Mouse (Mus musculus) bone marrow, adult 2 months (tissue): Measurements from ENCODE around the gene Shld1.

ENCODE experiments used
- CTCF ChIP-seq: fragments of 200-500 bp; IDR thresholded peaks from 2 replicates; pipeline ENCODE4 v1.5.1; 2011; ENCODE audit warnings: low read length, control low read depth; ENCODE audit not compliant: control insufficient read depth, insufficient read depth
- POLR2A ChIP-seq: fragments of 200-500 bp; IDR thresholded peaks from 2 replicates; pipeline ENCODE4 v1.6.1; 2011; ENCODE audit warnings: low read depth, mild to moderate bottlenecking, control low read depth, low read length, borderline replicate concordance; ENCODE audit not compliant: control insufficient read depth

DNA sequence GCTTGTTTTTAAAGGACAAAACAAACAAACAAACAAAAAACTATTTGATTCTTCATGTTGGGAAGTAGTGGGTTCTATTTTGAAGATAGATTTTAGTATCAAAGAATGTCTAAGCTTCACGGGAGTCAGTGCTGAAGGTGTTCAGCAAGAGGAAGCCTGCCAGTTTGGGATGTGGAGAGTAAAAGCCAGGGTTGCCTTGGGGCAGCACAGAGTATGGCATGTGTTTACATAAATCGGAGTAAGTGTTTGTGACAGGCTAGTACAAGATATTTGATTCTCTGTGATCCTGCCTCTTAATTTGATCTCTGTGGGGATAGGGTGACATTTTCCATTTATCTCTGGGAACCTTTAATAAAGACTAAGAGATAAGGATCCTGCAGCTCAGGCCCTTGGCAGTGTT lies 65.7 kb downstream of the Shld1 start:
- TF ChIP-seq CTCF, result no peak
- TF ChIP-seq POLR2A, result no peak
